Mouse (Mus musculus) yolk sac, embryonic 10.5 days (tissue): ENCODE measurements around the gene Cttn.

Source experiments
- DNase-seq: peaks from one replicate; pipeline ENCODE4 v3.0.0-alpha.2; 2017; ENCODE audit warnings: low spot score

Gene Cttn

GRCm38 (mm10) chr7:144389704-144390103, 81.1 kb downstream of the Cttn start:
- DNase-seq, result no peak

- no peak for DNase-seq
Observed at GRCm38 (mm10) chr7:144387537-144387936, 83.3 kb downstream of the Cttn start.
